Mouse (Mus musculus) cerebellum, adult 11 months (tissue): ENCODE measurements around the gene Trim12c.
"Not testable (repeated sequence)": the region's sequence is repeated elsewhere in the genome, so short reads cannot be mapped to it uniquely, and the experiment has no call there.

Experiments
- DNase-seq: peaks from one replicate; pipeline ENCODE4 v3.0.0; 2022

The Trim12c gene

DNA sequence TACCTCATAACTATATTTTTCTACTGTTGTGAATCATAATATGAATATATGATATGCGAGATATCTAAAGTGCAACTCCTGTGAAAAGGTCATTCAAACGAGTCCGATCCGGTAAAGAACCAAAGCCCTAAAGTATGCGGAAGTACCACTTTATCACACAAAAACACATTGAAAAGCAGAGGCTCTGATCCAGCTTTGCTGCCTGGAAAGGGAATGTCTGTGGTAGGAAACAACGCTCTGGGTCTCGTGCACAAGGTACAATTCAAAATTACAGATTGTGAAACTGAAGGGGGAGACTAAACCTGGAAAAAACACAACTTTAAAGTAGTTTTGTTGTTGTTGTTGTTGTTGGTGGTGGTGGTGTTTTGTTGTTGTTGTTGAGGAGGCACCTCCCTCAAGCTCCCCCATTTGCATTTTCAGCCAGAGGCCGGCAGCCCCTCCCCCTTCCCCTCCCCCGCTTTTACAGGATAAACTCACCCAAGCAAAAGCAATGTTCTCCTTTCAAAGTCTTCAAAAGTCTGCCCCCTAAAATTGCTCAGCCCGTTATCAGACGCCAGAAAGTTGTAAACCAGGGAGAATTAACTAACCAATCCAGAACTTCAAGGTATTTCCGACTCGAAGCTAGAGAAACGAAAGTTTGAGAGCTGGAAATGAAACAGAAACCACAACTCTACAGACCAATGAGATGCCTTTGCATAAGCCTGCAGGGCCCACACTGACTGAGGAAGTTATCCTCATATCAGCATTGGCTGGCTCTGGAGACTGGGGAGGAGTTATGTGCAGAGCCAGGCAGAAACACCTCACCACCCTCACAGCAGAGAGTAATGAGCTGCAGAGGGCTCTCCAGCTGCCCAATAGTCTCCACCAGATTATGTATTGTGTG is at the start of gene Trim12c:
Gene Trim12c, minus strand, starts transcription at position 646 of the 883 bp plus-strand sequence.
- DNase-seq = no peak

DNA sequence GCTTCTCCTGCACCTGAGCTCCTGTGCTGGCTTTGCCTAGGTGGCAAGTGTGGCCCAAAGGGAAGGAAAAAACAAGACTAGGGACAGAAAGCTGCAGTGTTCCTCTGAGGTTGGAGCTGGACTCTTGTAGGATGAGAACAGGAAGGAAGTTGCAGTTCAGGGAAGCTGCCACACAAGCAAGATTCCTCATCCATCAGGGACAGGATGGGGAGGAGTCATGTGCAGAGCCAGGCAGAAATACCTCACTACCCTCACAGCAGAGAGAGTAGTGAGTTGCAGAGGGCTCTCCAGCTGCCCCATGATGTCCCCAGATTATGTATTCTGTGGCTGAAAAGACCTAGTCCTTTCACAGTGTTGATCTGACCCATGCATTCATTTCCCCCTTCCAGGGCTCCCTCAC is 48.0 kb upstream of the Trim12c start:
- no peak for DNase-seq

DNA sequence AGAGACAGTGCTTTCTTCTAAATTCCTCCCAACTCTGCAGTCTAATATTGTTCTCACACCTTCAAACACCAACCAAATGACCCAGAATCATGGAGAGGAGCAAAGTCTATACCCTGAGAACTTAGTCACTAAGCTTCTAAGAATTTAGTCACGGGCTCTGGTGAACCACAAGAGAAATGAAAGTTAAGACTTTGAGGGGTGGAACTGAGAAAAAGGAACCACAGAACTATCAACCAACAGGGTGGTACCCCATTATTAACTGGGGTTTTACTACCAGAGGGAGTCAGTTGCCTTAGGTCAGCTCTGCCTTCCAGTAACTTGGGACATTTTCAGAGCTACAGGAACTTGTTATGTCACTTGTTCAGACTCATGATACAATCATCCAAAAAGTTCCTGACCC is 47.5 kb upstream of the Trim12c start, which contains the start of gene Trim30c:
Gene Trim30c, minus strand, starts transcription at position 140 of the 400 bp plus-strand sequence.
- DNase-seq = no peak

DNA sequence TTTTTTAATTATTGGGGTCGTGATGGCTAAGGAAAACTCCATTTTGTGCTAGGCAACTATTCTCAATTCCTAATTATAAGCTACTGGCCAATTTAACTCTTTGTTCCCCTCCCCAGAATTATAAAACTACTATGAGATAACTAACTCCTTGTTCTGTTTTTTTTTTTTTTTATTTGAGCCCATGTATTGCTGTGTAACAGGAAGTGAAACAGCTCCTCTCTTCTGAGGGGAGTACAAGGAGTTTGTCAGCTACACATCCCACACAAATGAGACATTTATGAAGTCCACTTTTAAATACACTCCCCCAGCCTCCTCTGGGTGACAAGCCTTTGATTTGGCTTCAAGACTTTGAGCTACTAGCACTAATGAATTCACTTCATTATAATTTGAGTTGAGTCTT is 45.3 kb upstream of the Trim12c start:
- no peak for DNase-seq

DNA sequence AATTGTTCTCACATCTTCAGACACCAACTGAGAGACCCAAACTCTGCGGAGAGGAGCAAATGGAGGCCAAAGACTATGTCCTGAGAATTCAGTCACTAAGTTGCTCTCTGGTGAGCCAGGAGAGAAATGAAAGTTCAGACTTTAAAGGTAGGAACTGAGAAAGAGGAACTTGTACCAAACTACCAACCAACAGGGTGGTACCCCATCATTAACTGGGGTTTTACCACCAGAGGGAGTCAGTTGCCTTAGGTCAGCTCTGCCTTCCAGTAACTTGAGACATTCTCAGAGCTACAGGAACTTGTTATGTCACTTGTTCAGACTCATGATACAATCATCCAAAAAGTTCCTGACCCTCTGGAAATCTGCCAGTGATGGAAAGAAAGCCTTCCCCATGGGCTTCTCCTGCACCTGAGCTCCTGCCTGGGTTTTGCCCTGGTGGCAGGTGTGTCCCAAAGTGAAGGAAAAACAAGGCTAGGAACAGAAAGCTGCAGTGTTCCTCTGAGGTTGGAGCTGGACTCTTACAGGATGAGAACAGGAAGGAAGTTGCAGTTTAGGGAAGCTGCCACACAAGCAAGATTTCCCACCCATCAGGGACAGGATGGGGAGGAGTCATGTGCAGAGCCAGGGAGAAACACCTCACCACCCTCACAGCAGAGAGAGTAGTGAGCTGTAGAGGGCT is 16.7 kb upstream of the Trim12c start, which contains the start of gene Trim30b:
Gene Trim30b, minus strand, starts transcription at position 149 of the 679 bp plus-strand sequence.
- no peak for DNase-seq

DNA sequence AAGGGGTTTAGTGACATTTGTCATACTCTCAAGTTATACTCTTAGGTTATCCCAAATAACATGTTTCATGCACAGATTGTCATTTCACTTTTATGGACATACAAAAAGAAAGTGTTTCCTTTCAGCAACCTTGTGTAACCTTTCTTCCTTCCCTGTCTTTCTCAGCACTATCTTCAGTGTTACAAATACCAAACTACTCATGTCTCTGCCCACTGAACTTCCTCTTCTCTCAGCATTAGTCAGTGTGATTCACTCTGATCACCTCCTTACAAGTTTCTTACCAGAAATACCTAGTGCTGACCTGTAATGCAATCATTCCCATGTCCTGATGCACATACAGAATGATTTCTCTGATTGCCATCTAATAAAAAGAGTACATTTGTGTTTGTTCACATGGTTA is 13.2 kb upstream of the Trim12c start:
- no peak for DNase-seq

DNA sequence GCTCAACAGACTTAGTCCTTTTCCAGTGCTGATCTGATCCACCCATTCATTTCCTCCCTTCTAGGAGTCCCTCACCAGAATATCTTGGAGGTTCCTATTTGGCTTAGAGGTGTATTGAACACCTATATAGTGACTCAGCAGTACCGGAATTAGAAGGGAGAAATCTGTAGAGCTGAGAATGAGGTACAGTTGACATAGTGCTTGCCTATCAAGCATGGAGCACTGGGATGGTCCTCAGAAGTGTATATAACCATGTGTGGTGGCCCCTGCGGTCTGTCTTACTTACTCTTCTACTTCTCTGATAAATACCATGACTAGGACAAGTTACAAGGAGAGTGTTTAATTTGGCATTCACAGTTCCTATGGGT is 422 bp upstream of the Trim12c start:
- no peak for DNase-seq

DNA sequence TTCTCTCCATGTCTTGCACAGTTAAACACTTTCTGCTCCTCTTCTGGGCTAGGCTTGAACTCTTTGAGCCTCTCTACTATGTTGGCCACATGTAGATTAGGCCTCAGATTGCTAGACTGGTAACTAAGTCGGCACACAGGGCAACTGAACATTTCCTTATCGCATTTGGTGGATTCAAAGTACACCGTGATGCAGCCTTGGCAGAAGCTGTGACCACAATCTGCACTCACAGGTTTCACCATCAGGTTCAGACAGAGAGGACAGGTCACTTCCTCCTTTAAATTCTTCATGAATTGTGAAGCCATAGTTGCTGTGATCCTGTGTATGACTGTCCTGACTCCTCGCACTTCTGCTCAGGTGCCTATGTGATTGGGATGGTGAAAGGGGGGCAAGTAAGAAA is 5.1 kb downstream of the Trim12c start:
- not testable (repeated sequence) for DNase-seq

DNA sequence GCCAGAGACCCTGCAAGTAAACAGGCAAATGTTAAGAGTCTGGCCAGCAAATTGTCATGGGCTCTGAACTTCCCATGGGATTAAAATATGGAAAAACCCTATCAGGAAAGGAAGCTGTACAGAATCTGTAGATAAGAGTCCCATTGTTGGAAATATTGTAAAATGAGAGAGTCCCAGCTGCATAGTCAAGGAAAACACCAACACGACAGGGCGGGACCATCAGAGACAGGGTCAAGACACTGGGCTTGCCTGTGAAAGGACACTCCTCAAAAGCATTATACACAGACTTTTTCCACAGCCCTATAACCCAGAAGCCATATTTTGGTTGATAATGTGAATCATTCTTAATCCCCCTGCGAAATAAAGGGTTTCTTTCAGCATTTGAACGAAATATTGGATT is 12.4 kb downstream of the Trim12c start:
- DNase-seq = not testable (repeated sequence)

DNA sequence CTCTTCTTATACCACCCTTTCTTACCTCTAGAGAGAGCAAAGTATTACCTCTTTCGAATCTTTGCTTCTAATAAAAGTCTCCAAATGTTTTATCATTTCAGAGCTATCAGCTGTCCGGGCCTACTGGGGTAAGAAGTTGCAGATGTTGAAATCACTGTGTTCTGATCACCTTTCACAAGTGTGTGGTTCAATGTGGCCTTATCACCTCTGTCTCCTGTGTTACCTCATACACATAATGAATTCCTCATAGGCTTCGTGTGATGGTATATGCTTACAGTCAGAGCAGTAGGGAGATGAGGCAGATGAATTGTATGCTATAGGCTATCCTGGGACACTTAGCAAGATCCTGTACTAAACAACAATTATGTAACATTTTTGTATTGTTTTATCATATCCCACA is 17.6 kb downstream of the Trim12c start:
- DNase-seq = not testable (repeated sequence)

DNA sequence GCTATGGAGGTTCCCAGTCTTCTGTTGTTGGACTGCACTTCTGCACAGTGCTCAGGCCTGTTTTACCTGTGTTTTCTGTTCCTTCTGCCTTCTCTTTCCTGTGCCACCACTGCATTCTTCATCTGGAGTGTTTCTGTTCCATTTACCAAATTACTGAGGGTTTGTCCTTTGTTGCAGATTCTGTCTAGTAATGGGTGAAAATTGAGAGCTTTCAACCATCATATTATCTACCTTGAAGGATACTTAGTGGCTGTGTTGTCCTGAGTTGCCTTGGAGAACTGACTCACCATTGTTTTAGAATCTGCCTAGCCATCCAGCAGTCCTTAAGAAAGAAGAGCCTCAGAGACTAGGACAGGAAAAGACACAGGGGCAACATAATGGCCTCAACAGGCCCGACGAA is 24.0 kb downstream of the Trim12c start, which contains the start of gene Trim34b:
Gene Trim34b, plus strand, starts transcription at position 301 of the 400 bp plus-strand sequence.
- not testable (repeated sequence) for DNase-seq

DNA sequence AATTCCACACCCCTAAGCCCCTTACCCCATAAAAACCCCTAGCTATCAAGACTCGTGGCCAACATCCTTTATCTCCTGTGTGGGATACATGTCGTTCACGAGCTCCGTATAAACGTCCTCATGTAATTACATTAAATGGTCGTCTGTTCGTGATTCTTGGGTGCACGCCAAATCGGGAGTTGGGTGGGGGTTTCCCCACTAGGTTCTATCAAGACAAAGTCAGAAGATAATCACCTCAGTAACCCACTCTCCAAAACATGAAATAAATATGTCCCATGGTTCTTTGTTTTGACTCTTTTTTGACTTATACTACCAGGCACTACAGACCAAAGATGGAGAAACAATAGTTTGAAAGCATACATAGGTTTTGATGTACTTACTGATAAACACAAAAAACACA is 31.1 kb downstream of the Trim12c start:
- no peak for DNase-seq

DNA sequence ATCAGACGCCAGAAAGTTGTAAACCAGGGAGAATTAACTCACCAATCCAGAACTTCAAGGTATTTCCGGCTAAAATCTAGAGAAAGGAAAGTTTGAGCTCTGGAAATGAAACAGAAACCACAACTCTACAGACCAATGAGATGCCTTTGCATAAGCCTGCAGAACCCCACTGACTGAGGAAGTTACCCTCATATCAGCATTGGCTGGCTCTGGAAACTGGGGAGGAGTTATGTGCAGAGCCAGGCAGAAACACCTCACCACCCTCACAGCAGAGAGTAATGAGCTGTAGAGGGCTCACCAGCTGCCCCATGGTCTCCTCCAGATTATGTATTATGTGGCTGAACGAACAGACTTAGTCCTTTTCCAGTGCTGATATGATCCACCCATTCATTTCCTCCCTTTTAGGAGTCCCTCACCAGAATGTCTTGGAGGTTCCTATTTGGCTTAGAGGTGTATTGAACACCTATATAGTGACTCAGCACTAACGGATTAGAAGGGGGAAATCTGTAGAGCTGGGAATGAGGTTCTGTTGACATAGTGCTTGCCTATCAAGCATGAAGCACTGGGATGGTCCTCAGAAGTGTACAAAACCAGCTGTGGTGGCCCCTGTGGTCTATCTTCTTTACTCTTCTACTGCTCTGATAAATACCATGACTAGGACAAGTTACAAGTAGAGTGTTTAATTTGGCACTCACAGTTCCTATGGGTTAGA is 37.6 kb downstream of the Trim12c start, which contains the start of gene Trim12a:
Gene Trim12a, minus strand, starts transcription at position 98 of the 712 bp plus-strand sequence.
- DNase-seq = not testable (repeated sequence)

DNA sequence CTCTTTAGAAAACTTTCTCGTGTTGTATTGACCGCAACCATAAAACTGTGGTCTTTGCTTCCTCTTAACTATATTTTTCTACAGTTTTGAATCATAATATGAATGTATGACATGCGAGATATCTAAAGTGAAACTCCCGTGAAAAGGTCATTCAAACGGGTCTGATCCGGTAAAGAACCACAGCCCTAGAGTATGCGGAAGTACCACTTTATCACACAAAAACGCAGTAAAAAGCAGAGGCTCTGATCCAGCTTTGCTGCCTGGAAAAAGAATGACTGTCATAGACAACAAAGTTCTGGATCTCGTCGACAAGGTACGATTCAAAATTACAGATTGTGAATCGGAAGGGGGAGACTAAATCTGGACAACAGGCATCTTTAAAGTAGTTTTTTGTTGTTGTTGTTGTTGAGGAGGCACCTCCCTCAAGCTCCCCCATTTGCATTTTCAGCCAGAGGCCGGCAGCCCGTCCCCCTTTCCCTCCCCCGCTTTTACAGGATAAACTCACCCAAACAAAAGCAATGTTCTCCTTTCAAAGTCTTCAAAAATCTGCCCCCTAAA is 38.3 kb downstream of the Trim12c start:
- DNase-seq = no peak

DNA sequence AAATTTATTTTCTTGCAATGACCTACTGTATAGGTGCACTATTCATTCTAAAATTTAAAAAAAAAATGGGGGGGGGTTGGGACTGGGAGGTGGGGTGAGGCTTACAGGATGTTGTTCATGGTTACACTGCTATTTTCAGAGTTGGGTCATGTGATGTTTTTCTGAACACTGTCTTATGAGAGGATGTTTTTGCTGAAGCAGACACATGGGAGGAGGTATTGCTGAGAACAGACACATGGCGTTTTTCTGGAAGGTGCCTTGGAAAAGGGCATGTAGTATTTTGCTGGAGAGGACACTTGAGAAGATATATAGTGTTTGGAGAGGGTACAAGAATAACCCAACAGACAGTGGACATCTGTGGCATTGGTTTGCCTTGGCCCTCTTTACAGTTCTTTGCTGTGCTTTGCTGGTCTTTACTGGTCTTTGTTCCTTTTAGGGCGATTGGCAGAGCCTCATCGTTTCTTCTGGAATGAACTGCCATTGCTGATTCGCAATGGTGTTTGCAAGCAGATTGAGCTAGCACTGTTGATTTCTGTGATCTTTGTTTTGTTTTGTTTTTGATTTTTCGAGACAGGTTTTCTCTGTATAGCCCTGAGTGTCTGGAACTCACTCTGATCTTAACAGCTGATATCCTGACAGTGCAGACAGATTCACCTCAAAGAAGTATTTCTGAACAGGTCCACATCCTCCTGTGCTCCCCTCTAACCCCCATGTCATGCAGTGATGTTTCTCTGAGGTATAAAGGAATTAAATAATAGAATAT is 61.3 kb downstream of the Trim12c start:
- DNase-seq = no peak

DNA sequence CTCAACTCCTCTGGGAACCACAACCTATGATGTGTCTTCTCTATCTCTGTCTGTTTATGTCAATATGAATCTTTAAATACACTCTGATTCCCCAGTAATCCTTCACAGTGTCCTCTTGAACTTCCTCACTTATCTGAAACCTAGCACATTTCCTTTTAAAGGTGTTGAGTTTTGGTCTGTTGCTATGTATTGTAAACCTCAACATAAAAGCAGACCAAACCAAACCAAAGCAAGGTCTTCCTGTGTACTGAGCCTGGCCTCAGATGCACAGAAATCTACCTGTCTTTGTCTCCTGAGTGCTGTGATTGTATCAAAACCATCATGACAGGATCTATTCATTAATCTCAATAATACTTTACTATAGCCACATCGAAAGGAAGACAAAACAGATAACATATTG is 62.5 kb downstream of the Trim12c start:
- no peak for DNase-seq
